Mouse (Mus musculus) small intestine, adult 2 months (tissue): ENCODE data around the gene Spryd3. TPM values are rescaled to one million over a fixed set of nuclear protein-coding genes. Genes with fewer than 3 reads are reported as not detected.
A peak's percentile ranks its signal among the peaks of the same experiment; 100 is the strongest.

ENCODE experiments used
- H3K27ac ChIP-seq: fragments of 200-500 bp; 2 replicates; pipeline ENCODE4 v1.5.1; 2012; ENCODE audit warnings: low read depth, low read length, control low read depth, inconsistent platforms; ENCODE audit not compliant: insufficient read depth
- H3K27me3 ChIP-seq: fragments of 200-500 bp; 2 replicates; pipeline ENCODE4 v1.6.1; 2012; ENCODE audit warnings: mild to moderate bottlenecking, moderate library complexity, low read length, inconsistent platforms; ENCODE audit not compliant: control insufficient read depth, insufficient read depth
- H3K36me3 ChIP-seq: fragments of 200-500 bp; 2 replicates; pipeline ENCODE4 v1.6.1; 2012; ENCODE audit warnings: mild to moderate bottlenecking, low read length, control low read depth, inconsistent platforms; ENCODE audit not compliant: control insufficient read depth, insufficient read depth
- H3K4me1 ChIP-seq: fragments of 200-500 bp; 2 replicates; pipeline ENCODE4 v1.6.1; 2012; ENCODE audit warnings: low read length, inconsistent platforms, mixed read lengths; ENCODE audit not compliant: control insufficient read depth, insufficient read depth, insufficient read length
- H3K4me3 ChIP-seq: fragments of 200-500 bp; 2 replicates; pipeline ENCODE4 v1.5.1; 2012; ENCODE audit warnings: low read depth, mild to moderate bottlenecking, control low read depth, inconsistent platforms, low read length, moderate library complexity
- CTCF ChIP-seq: fragments of 200-500 bp; IDR thresholded peaks from 2 replicates; pipeline ENCODE4 v1.5.1; 2012; ENCODE audit warnings: low read depth, mild to moderate bottlenecking, control low read depth, inconsistent platforms, low read length, moderate library complexity, mixed read lengths; ENCODE audit not compliant: insufficient replicate concordance, insufficient read length; ENCODE audit errors: extremely low read depth
- POLR2A ChIP-seq: fragments of 200-500 bp; IDR thresholded peaks from 2 replicates; pipeline ENCODE4 v1.6.1; 2012; ENCODE audit warnings: low read depth, mild to moderate bottlenecking, control low read depth, inconsistent platforms, low read length, moderate library complexity
- WGBS: fragments of 180-500 bp; shearing (Covaris S2); methylation state at CpG from one replicate; pipeline ENCODE4 v1.1.7; 2018; 5-methylcytosine and 5-hydroxymethylcytosine counted together
- polyA plus RNA-seq: library from polyadenylated mRNA; depleted of rRNA; stranded (reverse); fragments of >200 nt; gene quantifications from 2 replicates; pipeline ENCODE4 v1.2.3, GENCODE M21; 2012

Spryd3 gene
- polyA plus RNA-seq, 1 experiment = 48.8 TPM

GRCm38 (mm10) chr15:102142914-102143912 is 7.2 kb upstream of the Spryd3 start:
- Histone ChIP-seq H3K27ac (no peak overlapping the region), H3K36me3 (no peaks in the 10 kb centered on the region), H3K4me3 (no peak overlapping the region), H3K4me1 (no peaks in the 10 kb centered on the region), H3K27me3 (peaks cover 4% of the 10 kb centered on the region; the same call in 1 of the 2 replicates)
- TF ChIP-seq POLR2A = no peak
- TF ChIP-seq CTCF = no peak
- 52% methylated on average over 23 of the region's 23 CpGs for WGBS

- Histone ChIP-seq H3K4me1 (no peaks in the 10 kb centered on the region), H3K36me3 (no peaks in the 10 kb centered on the region), H3K4me3 (no peak overlapping the region), H3K27me3 (peaks cover 4% of the 10 kb centered on the region; the same call in 1 of the 2 replicates), H3K27ac (no peak overlapping the region)
- TF ChIP-seq CTCF (no peak), POLR2A (no peak)
- 89% methylated on average over 5 of the region's 5 CpGs for WGBS
These were observed 5.1 kb upstream of the Spryd3 start for GRCm38 (mm10) chr15:102141120-102141519.

GRCm38 (mm10) chr15:102135522-102136128 is 409 bp downstream of the Spryd3 start:
- peak overlapping the region; percentile 96 for H3K4me3 ChIP-seq
- peaks cover 3% of the 10 kb centered on the region; the same call in 1 of the 2 replicates for H3K4me1 ChIP-seq
- TF ChIP-seq CTCF = no peak
- TF ChIP-seq POLR2A = no peak
- H3K27me3 ChIP-seq = no peaks in the 10 kb centered on the region
- 2% methylated on average over 35 of the region's 35 CpGs for WGBS
- peak overlapping the region; percentile 6; the same call in 1 of the 2 replicates for H3K27ac ChIP-seq
- H3K36me3 ChIP-seq = peaks cover 25% of the 10 kb centered on the region

- 62% methylated on average over 2 of the region's 2 CpGs for WGBS
- Histone ChIP-seq H3K36me3 (peaks cover 34% of the 10 kb centered on the region), H3K4me1 (peaks cover 3% of the 10 kb centered on the region; the same call in 1 of the 2 replicates), H3K4me3 (no peak overlapping the region), H3K27me3 (no peaks in the 10 kb centered on the region), H3K27ac (no peak overlapping the region)
- TF ChIP-seq CTCF = no peak
- TF ChIP-seq POLR2A = no peak
These were observed 1.3 kb downstream of the Spryd3 start for GRCm38 (mm10) chr15:102134709-102135108.

- 86% methylated on average over 9 of the region's 9 CpGs for WGBS
- no peaks in the 10 kb centered on the region for H3K27me3 ChIP-seq
- H3K27ac ChIP-seq = no peak overlapping the region
- peaks cover 40% of the 10 kb centered on the region for H3K36me3 ChIP-seq
- no peak overlapping the region for H3K4me3 ChIP-seq
- H3K4me1 ChIP-seq = peaks cover 3% of the 10 kb centered on the region; the same call in 1 of the 2 replicates
- TF ChIP-seq CTCF = no peak
- TF ChIP-seq POLR2A = no peak
These were observed 2.7 kb downstream of the Spryd3 start for GRCm38 (mm10) chr15:102133314-102133713.

- Histone ChIP-seq H3K27ac (0 out of 2 replicates have a peak overlapping the region, but pooled peaks have one; percentile 7), H3K27me3 (no peaks in the 10 kb centered on the region), H3K36me3 (peaks cover 58% of the 10 kb centered on the region), H3K4me1 (no peaks in the 10 kb centered on the region), H3K4me3 (no peak overlapping the region)
- WGBS = 47% methylated on average over 2 of the region's 2 CpGs
- TF ChIP-seq CTCF (no peak), POLR2A (no peak)
These were observed 9.7 kb downstream of the Spryd3 start for GRCm38 (mm10) chr15:102126303-102126702.

- Histone ChIP-seq H3K36me3 (peaks cover 56% of the 10 kb centered on the region), H3K27me3 (no peaks in the 10 kb centered on the region)
- 70% methylated on average over 5 of the region's 5 CpGs for WGBS
These were observed 15.5 kb downstream of the Spryd3 start for GRCm38 (mm10) chr15:102120530-102120929.

More at GRCm38 (mm10) chr15:102120530-102120929, 15.5 kb downstream of the Spryd3 start:
- Histone ChIP-seq H3K4me3 (no peak overlapping the region), H3K4me1 (peaks cover 7% of the 10 kb centered on the region; the same call in 1 of the 2 replicates), H3K27ac (no peak overlapping the region)
- TF ChIP-seq POLR2A (no peak), CTCF (no peak)
